Mouse (Mus musculus) thymus, postnatal 14 days (tissue): Measurements from ENCODE around the gene Slc15a3.

ENCODE experiments used
- DNase-seq: peaks from one replicate; pipeline ENCODE4 v3.0.0; 2021

Slc15a3 gene

DNA sequence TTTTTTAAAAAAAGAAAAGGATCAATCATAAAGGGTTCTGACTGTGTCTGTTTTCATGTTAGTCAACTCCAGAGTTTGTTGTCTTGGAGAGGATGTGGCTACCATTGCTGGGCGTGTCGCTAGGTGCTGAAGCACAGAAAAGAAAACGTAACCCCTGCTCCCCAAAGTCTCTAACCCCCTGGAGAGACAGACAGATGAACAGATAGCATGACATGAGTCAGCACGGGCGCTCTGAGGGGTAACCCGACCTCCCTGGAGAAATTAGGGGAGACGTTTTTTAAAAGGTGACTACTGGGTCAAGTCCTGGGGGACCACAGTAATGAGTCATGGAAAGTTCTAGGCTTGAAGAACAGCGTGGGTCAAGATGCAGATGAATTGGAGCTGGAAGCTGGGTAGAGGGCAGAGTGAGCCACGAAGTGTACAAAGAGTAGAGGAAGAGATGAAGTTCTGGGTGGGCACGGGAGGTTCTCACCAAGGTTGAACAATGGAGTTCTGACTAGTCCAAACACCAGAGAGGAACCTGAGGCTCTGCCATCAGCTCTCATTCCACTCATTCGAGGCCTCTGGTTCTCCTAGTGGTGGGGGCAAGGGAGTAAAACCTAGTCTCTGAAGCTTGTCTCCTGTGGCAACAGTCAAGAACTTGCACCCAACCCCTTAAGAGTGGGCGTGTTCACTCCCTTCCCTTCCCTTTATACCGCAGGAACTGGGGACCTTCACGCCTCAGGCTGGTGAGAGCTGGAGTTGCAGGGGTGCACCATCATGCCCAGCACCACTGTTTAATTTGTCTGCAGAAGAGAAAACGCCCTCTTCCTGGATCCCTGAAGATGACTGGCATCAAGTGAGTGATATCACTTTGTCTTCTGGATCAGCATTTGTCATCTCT, at the start of gene Slc15a3:
TSS of gene Slc15a3 (plus strand) at position 718 of the 883 bp plus-strand sequence.
- DNase-seq: no peak

GRCm38 (mm10) chr19:10790323-10790722, 49.2 kb upstream of the Slc15a3 start:
- peak; percentile 12 for DNase-seq

GRCm38 (mm10) chr19:10793044-10793443, 46.5 kb upstream of the Slc15a3 start:
- no peak for DNase-seq

- DNase-seq: no peak
Observed at GRCm38 (mm10) chr19:10794916-10795315, 44.6 kb upstream of the Slc15a3 start.

DNA sequence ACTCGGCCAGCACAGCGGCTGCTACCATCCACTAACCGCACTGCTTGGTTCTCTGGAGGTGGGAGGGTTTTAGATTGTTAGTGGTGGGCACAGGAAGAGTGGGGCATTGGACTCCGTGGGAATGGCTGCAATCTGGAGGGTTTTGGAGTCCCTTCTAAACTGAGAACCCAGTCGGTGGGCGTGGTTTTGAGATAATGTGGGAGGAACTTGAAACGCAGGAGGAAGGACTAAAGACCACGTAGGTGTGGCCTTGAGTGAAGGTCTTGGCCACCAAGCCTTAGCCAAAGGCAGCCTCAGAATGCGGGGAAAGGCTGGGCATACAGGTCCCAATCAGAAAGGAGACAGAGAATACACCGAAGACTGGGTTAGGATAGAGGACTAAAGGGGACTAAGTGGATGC, 41.0 kb upstream of the Slc15a3 start:
- no peak for DNase-seq

DNA sequence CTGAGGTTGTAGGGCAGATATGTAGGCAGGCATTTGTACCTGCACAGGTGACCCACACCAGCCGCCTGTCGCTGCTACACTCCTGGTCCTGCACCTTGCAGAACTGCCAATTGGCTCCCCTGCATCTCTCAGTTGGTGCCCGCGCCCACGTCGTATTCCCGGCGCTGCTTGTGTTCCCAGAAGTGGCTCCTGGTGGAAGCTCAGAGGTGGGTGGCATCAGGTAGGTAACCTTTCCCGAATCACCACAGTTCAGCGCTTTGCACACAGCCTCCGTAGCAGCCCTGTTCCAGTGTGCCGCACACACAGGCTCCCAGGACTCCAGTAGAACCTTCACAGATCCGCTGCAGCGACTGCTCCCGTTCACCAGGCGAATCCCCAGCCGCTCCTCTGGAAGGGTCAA, 40.4 kb upstream of the Slc15a3 start:
- DNase-seq: no peak

DNA sequence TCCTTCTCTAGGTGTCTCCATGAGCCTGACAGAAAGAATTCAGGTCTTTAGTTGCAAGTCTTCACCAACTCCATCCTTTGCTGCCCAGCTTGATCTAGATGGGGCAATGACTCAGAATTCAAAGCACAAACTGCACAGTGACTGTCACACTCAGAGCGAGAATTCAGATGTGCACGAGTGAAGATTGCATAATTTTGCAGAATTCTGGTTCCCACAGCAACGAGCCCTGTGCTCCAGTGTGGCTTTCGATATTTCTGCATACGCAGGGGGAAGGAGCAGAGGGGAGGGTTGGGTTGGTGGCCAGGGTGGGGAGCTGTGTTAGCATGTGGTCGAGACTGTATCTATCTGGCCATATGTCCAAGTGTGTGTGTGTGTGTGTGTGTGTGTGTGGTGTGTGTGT, 38.5 kb upstream of the Slc15a3 start:
- no peak for DNase-seq

DNA sequence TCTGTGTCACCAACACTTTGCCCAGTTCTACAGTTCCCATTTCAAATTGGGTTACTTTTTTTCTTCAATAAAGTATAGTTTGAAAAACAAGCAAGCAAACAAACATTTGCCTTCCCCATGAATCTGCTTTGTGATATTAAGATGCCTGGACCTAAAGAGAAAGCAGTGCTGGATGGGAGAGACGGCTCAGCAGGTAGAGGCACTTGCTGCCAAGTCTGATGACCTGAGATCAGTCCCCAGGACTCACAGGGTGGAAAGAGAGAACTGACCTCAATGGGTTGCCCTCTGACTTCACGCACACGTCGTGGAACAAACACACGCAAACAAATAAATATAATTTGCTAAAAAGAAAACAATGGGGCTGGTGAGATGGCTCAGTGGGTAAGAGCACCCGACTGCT, 37.6 kb upstream of the Slc15a3 start:
- DNase-seq: no peak

- no peak for DNase-seq
Observed at GRCm38 (mm10) chr19:10803751-10804150, 35.8 kb upstream of the Slc15a3 start.

DNA sequence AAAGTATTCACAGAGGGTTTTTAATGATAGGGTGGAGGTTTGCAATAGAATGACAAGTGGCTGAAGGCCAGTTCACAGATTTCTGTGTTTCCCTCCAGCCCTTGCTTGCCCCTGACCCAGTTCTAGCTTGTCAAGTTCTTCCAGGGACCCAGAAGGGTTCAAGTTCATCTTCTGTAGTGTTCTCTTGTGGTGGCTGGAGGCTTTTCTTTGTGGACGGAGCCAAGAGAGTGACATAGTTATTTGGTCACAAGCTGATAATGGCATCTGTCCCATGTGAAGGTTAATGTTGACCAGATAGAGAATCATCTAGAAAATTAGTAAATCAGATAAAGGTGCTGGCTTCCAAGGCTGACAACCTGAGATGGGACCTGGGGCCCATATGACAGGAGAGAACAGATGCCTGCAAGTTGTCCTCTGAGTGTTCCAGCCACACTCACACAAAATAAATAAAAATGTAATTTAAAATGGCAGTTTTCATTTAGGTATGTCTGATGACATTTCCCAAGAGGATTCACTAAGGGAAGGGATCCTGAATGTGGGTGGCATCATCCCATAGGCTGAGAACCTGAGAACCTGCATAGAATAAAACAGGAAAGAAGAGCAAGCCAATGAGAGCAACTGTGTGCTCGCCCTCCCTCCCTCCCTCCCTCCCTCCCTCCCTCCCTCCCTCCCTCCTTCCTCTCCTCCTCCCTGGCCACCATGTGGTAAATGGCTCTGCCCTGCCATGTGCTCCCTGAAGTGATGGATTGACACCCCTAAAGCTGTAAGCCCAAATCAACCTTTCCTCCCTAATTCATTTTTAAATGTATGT, 34.5 kb upstream of the Slc15a3 start:
- no peak for DNase-seq

GRCm38 (mm10) chr19:10805661-10806285, 33.8 kb upstream of the Slc15a3 start:
- no peak for DNase-seq

- DNase-seq: no peak
Observed at GRCm38 (mm10) chr19:10808524-10809233, 30.8 kb upstream of the Slc15a3 start.

DNA sequence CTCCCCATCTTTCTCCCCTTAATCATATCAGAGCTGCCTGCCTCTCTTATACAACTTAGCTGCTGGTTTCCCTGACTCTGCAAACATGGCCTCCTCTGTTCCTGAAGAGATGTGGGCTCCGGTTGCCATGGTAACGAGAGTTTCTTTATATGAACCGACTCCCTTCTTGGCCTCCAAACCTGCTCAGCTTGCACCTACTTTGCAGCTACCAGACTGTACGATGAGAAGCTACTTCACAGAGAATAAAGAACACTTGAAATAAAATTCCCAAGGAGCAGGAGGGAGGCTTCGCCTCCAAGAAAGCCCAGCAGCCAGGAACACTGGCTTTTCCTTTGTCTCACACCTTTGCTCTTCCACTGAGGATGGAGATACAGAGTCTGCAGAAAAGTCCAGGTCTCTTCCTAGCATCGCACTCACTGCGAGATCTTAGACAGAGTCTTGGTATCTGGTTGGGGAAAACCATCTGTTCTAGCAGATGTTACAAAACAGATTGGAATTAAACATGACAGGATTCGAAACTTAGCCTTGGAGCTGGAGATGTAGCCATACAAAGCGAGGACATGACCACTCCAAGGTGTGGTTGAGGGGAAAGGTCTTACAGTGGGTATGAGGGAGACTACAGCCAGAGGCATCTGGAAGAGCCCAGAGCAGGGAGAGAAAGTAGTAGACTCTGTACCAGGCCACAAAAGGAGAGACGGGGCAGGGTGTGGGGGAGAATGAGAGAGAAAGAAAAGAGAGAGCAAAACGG, 29.9 kb upstream of the Slc15a3 start:
- peak; percentile 13 for DNase-seq

- DNase-seq: no peak
Observed at GRCm38 (mm10) chr19:10810176-10810492, 29.4 kb upstream of the Slc15a3 start.

- no peak for DNase-seq
Observed at GRCm38 (mm10) chr19:10811471-10811870, 28.1 kb upstream of the Slc15a3 start.

DNA sequence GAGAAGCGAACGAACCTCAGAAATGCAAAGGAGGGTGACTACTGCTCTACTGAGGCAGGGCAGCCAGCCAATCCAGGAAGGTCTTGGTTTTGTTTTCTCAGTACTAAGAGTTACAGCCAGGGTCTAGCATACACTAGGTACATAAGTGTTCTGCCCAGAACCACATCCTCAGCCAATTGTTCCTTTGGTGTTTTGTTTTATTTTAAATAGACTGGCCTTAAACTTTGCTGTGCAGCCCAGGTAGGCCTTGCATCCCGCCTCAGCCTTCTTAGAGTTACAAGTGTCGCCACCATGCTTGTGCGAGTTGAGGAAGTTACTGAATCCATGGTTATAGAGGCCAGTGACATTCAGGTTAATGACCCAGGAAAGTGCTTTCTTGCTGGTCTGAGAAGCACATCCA, 26.5 kb upstream of the Slc15a3 start:
- no peak for DNase-seq

GRCm38 (mm10) chr19:10813905-10814304, 25.6 kb upstream of the Slc15a3 start:
- no peak for DNase-seq

DNA sequence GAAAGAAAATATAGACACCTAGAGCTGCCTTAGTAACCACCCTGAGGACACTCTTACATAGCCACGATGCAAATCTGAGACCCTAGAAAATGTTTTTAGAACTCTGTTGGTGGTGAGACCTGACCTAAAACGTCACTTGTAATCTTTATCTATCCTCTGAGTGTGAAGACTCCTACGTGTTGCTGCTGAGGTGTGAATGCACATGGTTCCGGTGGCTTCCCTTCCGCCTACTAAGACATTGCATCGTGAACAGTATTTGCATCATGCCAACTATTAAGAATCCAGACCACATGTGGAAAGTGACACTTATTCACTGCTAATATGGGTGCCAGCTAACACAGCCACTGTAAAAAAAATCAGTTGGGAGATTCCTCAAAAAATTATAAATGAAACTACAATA, 23.7 kb upstream of the Slc15a3 start:
- no peak for DNase-seq

DNA sequence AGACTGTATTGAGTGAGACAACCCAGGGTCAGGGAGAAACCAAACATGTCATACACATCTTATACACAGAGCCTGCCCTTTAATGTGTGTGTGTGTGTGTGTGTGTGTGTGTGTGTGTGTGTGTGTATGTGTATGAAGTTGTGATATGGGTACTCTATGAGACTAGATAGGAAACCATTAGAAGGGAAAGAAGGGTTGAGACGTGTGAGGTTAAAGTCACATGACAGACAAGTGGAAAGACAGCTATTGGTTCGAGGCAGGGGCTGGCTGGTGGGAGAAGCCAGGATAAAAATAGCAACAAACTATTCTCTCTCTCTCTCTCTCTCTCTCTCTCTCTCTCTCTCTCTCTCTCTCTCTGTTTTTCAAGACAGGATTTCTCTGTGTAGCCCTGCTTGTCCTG, 23.1 kb upstream of the Slc15a3 start:
- no peak for DNase-seq

DNA sequence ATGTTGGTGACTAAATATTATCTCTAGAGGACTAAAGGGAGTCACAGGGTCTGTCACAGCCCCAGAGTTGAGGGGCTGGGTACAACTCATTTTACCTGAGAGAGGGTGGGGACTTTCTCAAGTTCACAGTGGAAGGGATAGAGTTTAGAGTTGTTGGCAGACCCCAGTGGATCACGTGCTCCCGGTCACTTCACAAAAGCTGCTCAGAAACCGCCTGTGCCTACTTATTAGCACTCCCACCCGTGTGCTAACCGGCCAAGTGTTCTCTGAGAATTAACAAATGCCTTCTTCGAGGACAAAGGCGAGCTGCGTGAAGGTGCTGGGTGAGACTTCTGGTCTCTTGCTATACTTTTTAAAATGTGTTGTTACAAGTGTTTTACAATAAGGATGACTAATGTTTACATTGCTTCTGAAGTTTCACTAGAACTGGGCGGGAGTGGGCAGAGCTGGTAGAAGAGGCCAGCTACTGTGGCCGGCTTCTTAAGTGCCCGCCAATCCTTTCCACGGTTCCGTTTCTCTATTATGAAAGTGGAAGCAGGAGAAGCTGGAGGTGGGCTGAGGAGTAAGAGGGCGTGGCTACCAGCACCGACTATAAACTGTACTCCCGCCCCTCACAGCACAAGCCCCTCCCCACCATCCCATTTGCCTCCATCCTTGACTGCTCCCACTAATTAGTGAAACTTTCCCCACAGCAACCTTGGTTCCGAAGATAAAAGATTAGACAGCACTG, 21.1 kb upstream of the Slc15a3 start:
- DNase-seq: no peak

DNA sequence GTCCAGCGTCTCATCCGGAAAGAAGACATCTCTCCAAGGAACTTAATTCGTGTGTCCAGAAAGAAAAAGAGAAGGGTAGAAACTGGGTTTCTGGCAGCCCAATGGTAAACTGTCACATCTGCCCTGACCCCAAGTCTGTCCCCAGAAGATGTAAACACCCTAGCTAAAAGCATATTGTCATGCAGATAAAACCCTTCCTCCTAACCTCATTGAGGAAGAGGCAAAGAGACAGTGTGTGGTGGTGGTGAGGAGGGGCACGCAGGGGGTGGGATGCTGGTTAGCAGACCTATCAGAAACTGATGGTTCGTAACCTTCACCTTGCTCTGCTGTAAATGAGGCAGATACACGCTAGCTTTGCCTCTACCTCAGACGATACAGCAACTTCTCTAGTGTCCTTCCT, 18.2 kb upstream of the Slc15a3 start:
- DNase-seq: no peak

GRCm38 (mm10) chr19:10822534-10822933, 17.0 kb upstream of the Slc15a3 start:
- DNase-seq: no peak
